Mouse (Mus musculus): Measurements from ENCODE around the gene Hdhd5.

DNA sequence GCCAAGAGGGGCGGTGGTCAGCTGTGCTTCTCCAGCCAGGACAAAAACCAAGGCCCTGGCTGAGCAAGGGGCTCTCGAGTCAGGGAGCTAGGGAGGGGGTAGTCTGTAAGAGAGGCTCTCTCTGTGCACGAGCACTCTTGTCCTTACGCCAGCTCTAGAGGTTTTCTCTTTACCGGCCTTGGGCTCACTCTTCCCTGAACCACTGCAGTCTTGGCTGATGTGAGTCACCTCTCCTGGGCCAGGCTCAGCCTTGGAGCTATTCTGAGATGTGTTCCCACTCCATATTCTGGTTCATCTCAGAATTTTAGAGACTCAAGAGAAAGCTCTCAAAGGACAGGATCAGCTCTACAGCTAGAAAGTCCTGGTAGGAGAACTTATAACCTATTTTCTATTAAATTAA, 13.8 kb downstream of the Hdhd5 start:
- TF ChIP-seq CTCF (IDR thresholded peaks at IDR 0.05; ENCODE audit: low read depth) (no peak), EP300 (IDR thresholded peaks at IDR 0.05; ENCODE audit: low read depth) (no peak)
